Mouse (Mus musculus) liver, adult 2 months (tissue): ENCODE results near the gene 4930402H24Rik.

Experiments
- CTCF ChIP-seq: fragments of 200-500 bp; IDR thresholded peaks from 2 replicates; pipeline ENCODE4 v1.5.1; 2011; ENCODE audit warnings: low read depth, low read length, control low read depth
- POLR2A ChIP-seq: fragments of 200-500 bp; IDR thresholded peaks from 2 replicates; pipeline ENCODE4 v1.6.1; 2011; ENCODE audit warnings: low read length, control low read depth; ENCODE audit not compliant: insufficient read depth; ENCODE audit errors: extremely low read depth

DNA sequence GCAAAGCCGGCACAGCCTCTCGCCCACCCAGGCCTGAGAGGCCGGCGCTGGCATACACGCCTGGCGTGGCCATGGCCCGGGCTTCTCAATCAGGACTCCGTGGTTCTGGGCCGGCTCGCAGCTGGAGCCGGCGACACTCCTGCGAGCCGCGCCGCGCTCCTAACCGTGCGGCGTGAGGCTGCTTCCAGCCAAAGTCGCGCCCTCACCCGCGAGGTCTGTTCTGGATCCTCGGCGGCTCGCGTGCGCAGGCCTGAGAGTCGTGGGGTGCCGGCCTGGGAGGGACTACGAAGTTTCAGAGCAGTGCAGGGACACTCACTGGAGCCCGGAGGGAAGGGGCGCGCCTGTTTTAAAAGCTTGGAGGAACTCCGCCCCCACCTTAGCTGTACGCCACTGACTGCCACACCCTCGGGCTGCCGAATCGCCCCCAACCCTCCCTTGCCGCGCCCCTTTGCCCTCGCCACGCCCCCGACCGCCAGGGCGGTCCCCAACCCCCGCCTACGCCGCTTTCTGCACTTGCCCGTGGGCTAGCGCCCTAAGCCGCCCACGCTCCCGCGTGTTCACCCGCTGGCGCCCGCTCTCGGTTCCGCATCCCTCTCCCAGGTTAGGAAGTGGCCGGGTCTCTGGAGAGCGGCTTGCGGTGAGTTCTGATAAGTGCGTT, 208.9 kb downstream of the 4930402H24Rik start, which contains the start of gene Slc4a11:
- TF ChIP-seq CTCF = no peak
- no peak for TF ChIP-seq POLR2A
